Comparison of ENCODE assay signal across 20 mouse cellular contexts in the genomic region with DNA sequence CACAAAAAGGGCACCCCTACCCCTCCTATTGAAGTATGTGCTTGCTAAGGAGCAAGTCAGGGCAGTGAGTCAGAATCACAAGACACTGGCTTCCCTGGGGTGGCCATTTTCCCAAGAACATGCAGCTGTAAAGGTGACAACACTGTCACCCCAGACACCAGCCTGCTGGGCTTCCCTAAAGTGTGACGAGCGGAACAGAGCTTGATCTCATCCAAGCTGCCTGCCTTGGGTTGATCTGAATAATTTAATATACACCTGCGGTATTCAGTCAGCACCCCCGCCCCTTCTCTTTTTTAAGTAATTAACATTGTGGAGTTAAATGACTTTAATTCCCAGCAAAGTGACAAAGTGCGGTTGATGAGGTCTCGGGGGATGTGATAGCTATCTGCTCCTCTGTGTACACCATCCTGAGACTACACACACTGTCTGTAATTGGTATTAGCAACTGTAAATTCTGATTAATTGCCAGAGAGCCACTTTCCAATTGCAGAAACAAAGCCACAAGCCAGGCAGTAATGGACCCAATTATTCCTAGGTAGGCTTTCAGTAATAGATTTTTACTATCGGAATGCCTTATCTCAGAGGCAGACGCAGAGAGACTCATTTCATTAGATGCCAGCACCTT.
DNase-seq lines count a peak whose midpoint lies in the region; ATAC-seq and TF ChIP-seq lines count a peak whose summit lies in the region.
"Had no signal": no experiment of that assay in that cellular context is flagged by ENCODE, and none has a peak within 500 bp of the region (broad histone marks: within the 10 kb centered on the region; RNA-seq: fewer than 3 reads in every experiment).

No protein-coding gene starts in this region.

- no peak for TF ChIP-seq CTCF in midbrain, postnatal 0 days (IDR thresholded peaks at IDR 0.05)

- no peak overlapping the region for H3K4me3 ChIP-seq in forebrain, embryonic 12.5 days (replicated peaks)
- H3K4me3 ChIP-seq in forebrain, embryonic 10.5 days: no peak overlapping the region
- H3K4me3 ChIP-seq in forebrain, embryonic 13.5 days: no peak overlapping the region
- no peak overlapping the region for H3K4me3 ChIP-seq in hindbrain, embryonic 16.5 days (ENCODE audit: low read length)
- H3K4me3 ChIP-seq in midbrain, postnatal 0 days (ENCODE audit: low read depth, low read length): no peak overlapping the region
- H3K4me3 ChIP-seq: erythroblast, embryonic 14.5 days had no signal

- peak overlapping the region; percentile 51; the same call in 1 of the 2 replicates for H3K27ac ChIP-seq in forebrain, embryonic 12.5 days
- H3K27ac ChIP-seq in forebrain, embryonic 10.5 days: no peak overlapping the region
- peak overlapping the region; percentile 58 for H3K27ac ChIP-seq in forebrain, embryonic 13.5 days
- peak overlapping the region; percentile 72 for H3K27ac ChIP-seq in hindbrain, embryonic 16.5 days (ENCODE audit: low read depth, low read length)
- peak overlapping the region; percentile 43; the same call in 1 of the 2 replicates for H3K27ac ChIP-seq in midbrain, postnatal 0 days (ENCODE audit: low read depth, low read length)

- WGBS in forebrain, embryonic 12.5 days: 51% methylated on average over 8 of the region's 8 CpGs
- 70% methylated on average over 8 of the region's 8 CpGs for WGBS in forebrain, embryonic 10.5 days
- 31% methylated on average over 8 of the region's 8 CpGs for WGBS in forebrain, embryonic 13.5 days
- WGBS in hindbrain, embryonic 16.5 days: 43% methylated on average over 8 of the region's 8 CpGs
- 42% methylated on average over 8 of the region's 8 CpGs for WGBS in midbrain, postnatal 0 days

- H3K9me3 ChIP-seq in forebrain, embryonic 12.5 days: no peaks in the 10 kb centered on the region
- H3K9me3 ChIP-seq in forebrain, embryonic 10.5 days: peaks cover 4% of the 10 kb centered on the region; the same call in 1 of the 2 replicates
- no peaks in the 10 kb centered on the region for H3K9me3 ChIP-seq in forebrain, embryonic 13.5 days (replicated peaks)
- H3K9me3 ChIP-seq in hindbrain, embryonic 16.5 days (ENCODE audit: control insufficient read depth, low read length): no peaks in the 10 kb centered on the region
- H3K9me3 ChIP-seq in midbrain, postnatal 0 days (ENCODE audit: low read length): no peaks in the 10 kb centered on the region

- no peaks in the 10 kb centered on the region for H3K36me3 ChIP-seq in forebrain, embryonic 12.5 days (replicated peaks)
- no peaks in the 10 kb centered on the region for H3K36me3 ChIP-seq in forebrain, embryonic 10.5 days (replicated peaks)
- H3K36me3 ChIP-seq in forebrain, embryonic 13.5 days (ENCODE audit: poor library complexity, severe bottlenecking): no peaks in the 10 kb centered on the region
- no peaks in the 10 kb centered on the region for H3K36me3 ChIP-seq in hindbrain, embryonic 16.5 days (ENCODE audit: control insufficient read depth, insufficient read depth, low read length)
- no peaks in the 10 kb centered on the region for H3K36me3 ChIP-seq in midbrain, postnatal 0 days (ENCODE audit: insufficient read depth, low read length)

- ATAC-seq in forebrain, embryonic 12.5 days (ENCODE audit: low FRiP score): no peak; the same call in 1 of the 2 replicates
- no peak for ATAC-seq in forebrain, embryonic 13.5 days
- no peak for ATAC-seq in hindbrain, embryonic 16.5 days
- no peak for ATAC-seq in midbrain, postnatal 0 days (ENCODE audit: low FRiP score)
- no peak for ATAC-seq in erythroid progenitor cell, adult 5-6 weeks (replicated peaks; ENCODE audit: low FRiP score, poor library complexity, severe bottlenecking)
- ATAC-seq in megakaryocyte-erythroid progenitor cell, adult 5-6 weeks (replicated peaks; ENCODE audit: low FRiP score, low TSS enrichment, poor library complexity, severe bottlenecking): no peak
- ATAC-seq: liver, postnatal 0 days had no signal

- peak overlapping the region; percentile 35 for H3K4me2 ChIP-seq in forebrain, embryonic 12.5 days
- peak overlapping the region; percentile 18 for H3K4me2 ChIP-seq in forebrain, embryonic 13.5 days
- H3K4me2 ChIP-seq in hindbrain, embryonic 16.5 days (ENCODE audit: low read length): no peak overlapping the region
- H3K4me2 ChIP-seq in midbrain, postnatal 0 days (ENCODE audit: low read depth, low read length, poor library complexity, severe bottlenecking): no peak overlapping the region

- H3K4me1 ChIP-seq in forebrain, embryonic 12.5 days: peaks cover 24% of the 10 kb centered on the region
- H3K4me1 ChIP-seq in forebrain, embryonic 10.5 days: peaks cover 19% of the 10 kb centered on the region
- peaks cover 28% of the 10 kb centered on the region for H3K4me1 ChIP-seq in forebrain, embryonic 13.5 days
- peaks cover 22% of the 10 kb centered on the region for H3K4me1 ChIP-seq in hindbrain, embryonic 16.5 days (ENCODE audit: control insufficient read depth, insufficient read depth, low read depth, low read length)
- H3K4me1 ChIP-seq in midbrain, postnatal 0 days (ENCODE audit: insufficient read depth, low read length): peaks cover 12% of the 10 kb centered on the region; the same call in 1 of the 2 replicates

- H3K9ac ChIP-seq in forebrain, embryonic 12.5 days: no peak overlapping the region
- H3K9ac ChIP-seq in forebrain, embryonic 13.5 days: 0 out of 2 replicates have a peak overlapping the region, but pooled peaks have one; percentile 14
- peak overlapping the region; percentile 41; the same call in 1 of the 2 replicates for H3K9ac ChIP-seq in hindbrain, embryonic 16.5 days (ENCODE audit: low read depth, low read length)
- H3K9ac ChIP-seq in midbrain, postnatal 0 days (replicated peaks; ENCODE audit: low read length, poor library complexity, severe bottlenecking): no peak overlapping the region
- H3K9ac ChIP-seq: liver, postnatal 0 days had no signal

- peaks cover 50% of the 10 kb centered on the region for H3K27me3 ChIP-seq in forebrain, embryonic 12.5 days
- peaks cover 46% of the 10 kb centered on the region for H3K27me3 ChIP-seq in forebrain, embryonic 10.5 days (ENCODE audit: poor library complexity, severe bottlenecking)
- peaks cover 35% of the 10 kb centered on the region; the same call in 1 of the 2 replicates for H3K27me3 ChIP-seq in forebrain, embryonic 13.5 days
- no peaks in the 10 kb centered on the region for H3K27me3 ChIP-seq in hindbrain, embryonic 16.5 days (replicated peaks; ENCODE audit: control insufficient read depth, insufficient read depth, low read length)
- no peaks in the 10 kb centered on the region for H3K27me3 ChIP-seq in midbrain, postnatal 0 days (ENCODE audit: insufficient read depth, low read length)
- H3K27me3 ChIP-seq: CH12.LX had no signal

- no peak for DNase-seq in forebrain, embryonic 10.5 days (ENCODE audit: extremely low spot score, low spot score)
- DNase-seq in midbrain, postnatal 0 days (ENCODE audit: low spot score): peak; percentile 32
- no peak for DNase-seq in left cerebral cortex, adult 18-20 months (ENCODE audit: low spot score in 2 of 2)
- DNase-seq: adrenal gland, adult 8-10 months; cerebellum, adult 11-12 months; heart, adult 18-20 months; kidney, adult 2 months; kidney, postnatal 14 days; layer of hippocampus, adult 9-11 months; liver; liver, postnatal 0 days; lung, postnatal 36 days; thymus, postnatal 36 days had no signal

Comparison
In these comparisons a context has a peak if more than half of its experiments do, and no peak if none do; other contexts are left out.
1. H3K9ac ChIP-seq: peak in forebrain, embryonic 13.5 days (single experiment) and hindbrain, embryonic 16.5 days (single experiment); none in forebrain, embryonic 12.5 days (single experiment) and midbrain, postnatal 0 days (single experiment).
2. H3K4me2 ChIP-seq: peak in forebrain, embryonic 12.5 days (single experiment) and forebrain, embryonic 13.5 days (single experiment); none in hindbrain, embryonic 16.5 days (single experiment) and midbrain, postnatal 0 days (single experiment).